Mouse (Mus musculus) liver, embryonic 14.5 days (tissue): ENCODE results near the gene Lrrc8b. TPM values are rescaled to one million over a fixed set of nuclear protein-coding genes. Genes with fewer than 3 reads are reported as not detected.

Experiments used
- ATAC-seq: fragments of 200-750 bp; cut with Nextera tagmentation; 2 replicates; pipeline ENCODE4 v1.8.0; 2017; ENCODE audit warnings: moderate number of reproducible peaks, mild to moderate bottlenecking, moderate library complexity; ENCODE audit not compliant: insufficient read depth
- DNase-seq, 3 experiments: peaks; one replicate each; pipeline ENCODE4 v3.0.0-alpha.2; 2012 to 2013; ENCODE audit warnings: low read depth in 3 of 3, low spot score in 3 of 3
- H3K27ac ChIP-seq: fragments of 300-500 bp; sonication (generic); 2 replicates; pipeline ENCODE4 v1.5.1; 2014; ENCODE audit warnings: moderate library complexity, mild to moderate bottlenecking, control low read depth, inconsistent platforms
- H3K27me3 ChIP-seq: fragments of 300-500 bp; sonication (generic); 2 replicates; pipeline ENCODE4 v1.6.1; 2014; ENCODE audit warnings: mild to moderate bottlenecking, low read length, moderate library complexity; ENCODE audit not compliant: control insufficient read depth, insufficient read depth
- H3K36me3 ChIP-seq: fragments of 300-500 bp; sonication (generic); replicated peaks from 2 replicates; pipeline ENCODE4 v1.6.1; 2014; ENCODE audit warnings: low read depth; ENCODE audit not compliant: control insufficient read depth, insufficient read depth
- H3K4me1 ChIP-seq, 2 experiments: fragments of 200-500 bp in 1 of 2; fragments of 300-500 bp in 1 of 2; sonication (generic) in 1 of 2; replicated peaks; 2 replicates each; pipeline ENCODE4 v1.6.1; 2012 to 2014; ENCODE audit warnings: antibody characterized with exemption in 1 of 2, inconsistent platforms in 1 of 2, low read length in 1 of 2; ENCODE audit not compliant: control insufficient read depth in 2 of 2, insufficient read depth in 2 of 2
- H3K4me2 ChIP-seq: fragments of 300-500 bp; sonication (generic); 2 replicates; pipeline ENCODE4 v1.6.1; 2014; ENCODE audit warnings: low read depth, mild to moderate bottlenecking, control low read depth, moderate library complexity
- H3K4me3 ChIP-seq, 2 experiments: fragments of 200-500 bp in 1 of 2; fragments of 300-500 bp in 1 of 2; sonication (generic) in 1 of 2; 2 replicates each; pipeline ENCODE4 v1.5.1; 2012 to 2014; ENCODE audit warnings: low read depth in 2 of 2, low read length in 2 of 2, mild to moderate bottlenecking in 2 of 2, control low read depth in 1 of 2, inconsistent platforms in 1 of 2, moderate library complexity in 1 of 2; ENCODE audit not compliant: insufficient read depth in 1 of 2
- H3K9ac ChIP-seq: fragments of 300-500 bp; sonication (generic); replicated peaks from 2 replicates; pipeline ENCODE4 v1.6.1; 2014; ENCODE audit warnings: mild to moderate bottlenecking, control low read depth, moderate library complexity
- H3K9me3 ChIP-seq: fragments of 300-500 bp; sonication (generic); 2 replicates; pipeline ENCODE4 v1.6.1; 2016; ENCODE audit warnings: low read length, mixed read lengths; ENCODE audit not compliant: control insufficient read depth
- CTCF ChIP-seq: IDR thresholded peaks from 2 replicates; pipeline ENCODE4 v1.5.1; 2016; ENCODE audit warnings: antibody characterized with exemption, low read depth, control low read depth
- EP300 ChIP-seq: IDR thresholded peaks from 2 replicates; pipeline ENCODE4 v1.6.1; 2016; ENCODE audit warnings: antibody characterized with exemption, low read depth
- WGBS: fragments of 180-500 bp; shearing (Covaris S2); extraction: QIAGEN DNeasy Blood & Tissue Kit; methylation state at CpG from one replicate; pipeline ENCODE4 v1.1.7; 2014; ENCODE audit not compliant: insufficient replicate concordance; 5-methylcytosine and 5-hydroxymethylcytosine counted together
- polyA plus RNA-seq, 2 experiments: library from polyadenylated mRNA; depleted of rRNA in 1 of 2; stranded (reverse) in 1 of 2; unstranded in 1 of 2; fragments of >200 nt; fragmentation: Nextera tagmentation in 1 of 2; extraction: Ambion mirVana in 1 of 2; gene quantifications; 2 replicates each; pipeline versions ENCODE4 v1.2.1 to v1.2.3; 2012 to 2014

The Lrrc8b gene
- polyA plus RNA-seq, 2 experiments = 3.5 to 3.8 TPM

GRCm38 (mm10) chr5:105492367-105493246 is 77.0 kb downstream of the Lrrc8b start:
- no peaks in the 10 kb centered on the region for H3K9me3 ChIP-seq
- no peak overlapping the region for H3K4me2 ChIP-seq
- H3K4me3 ChIP-seq = no peak overlapping the region
- no peak overlapping the region for H3K9ac ChIP-seq
- H3K27ac ChIP-seq = no peak overlapping the region
- DNase-seq = no peak
- peaks cover 0 to 6% of the 10 kb centered on the region in 2 experiments; a peak in 3 of 4 replicates for H3K4me1 ChIP-seq
- no peaks in the 10 kb centered on the region for H3K36me3 ChIP-seq
- no peaks in the 10 kb centered on the region for H3K27me3 ChIP-seq
- peak; percentile 68 for TF ChIP-seq CTCF
- TF ChIP-seq EP300 = no peak
- ATAC-seq = no peak
- 51% methylated on average over 10 of the region's 10 CpGs for WGBS

GRCm38 (mm10) chr5:105493377-105493776 is 77.8 kb downstream of the Lrrc8b start:
- no peak overlapping the region for H3K9ac ChIP-seq
- H3K4me2 ChIP-seq = no peak overlapping the region
- no peak for DNase-seq
- no peak overlapping the region for H3K4me3 ChIP-seq
- no peaks in the 10 kb centered on the region for H3K9me3 ChIP-seq
- WGBS = 71% methylated on average over 7 of the region's 7 CpGs
- TF ChIP-seq CTCF = no peak
- TF ChIP-seq EP300 = no peak
- no peak overlapping the region for H3K27ac ChIP-seq
- H3K4me1 ChIP-seq = peaks cover 0 to 6% of the 10 kb centered on the region in 2 experiments; a peak in 3 of 4 replicates
- no peak for ATAC-seq
- no peaks in the 10 kb centered on the region for H3K36me3 ChIP-seq
- H3K27me3 ChIP-seq = no peaks in the 10 kb centered on the region

- DNase-seq (no peak), ATAC-seq (no peak)
- H3K9ac ChIP-seq = no peak overlapping the region
- H3K4me3 ChIP-seq = no peak overlapping the region
- TF ChIP-seq EP300 (no peak), CTCF (no peak)
- H3K27ac ChIP-seq = no peak overlapping the region
- H3K4me1 ChIP-seq = peaks cover 0 to 6% of the 10 kb centered on the region in 2 experiments; a peak in 3 of 4 replicates
- no peaks in the 10 kb centered on the region for H3K36me3 ChIP-seq
- H3K4me2 ChIP-seq = no peak overlapping the region
- H3K27me3 ChIP-seq = no peaks in the 10 kb centered on the region
- no peaks in the 10 kb centered on the region for H3K9me3 ChIP-seq
- WGBS = 57% methylated on average over 10 of the region's 10 CpGs
These were observed 78.8 kb downstream of the Lrrc8b start for GRCm38 (mm10) chr5:105494246-105494917.

- Histone ChIP-seq H3K27me3 (no peaks in the 10 kb centered on the region), H3K4me2 (peak overlapping the region; percentile 47), H3K4me1 (peaks cover 0 to 6% of the 10 kb centered on the region in 2 experiments; a peak in 3 of 4 replicates), H3K4me3 (no peak overlapping the region), H3K9ac (no peak overlapping the region), H3K27ac (no peak overlapping the region), H3K9me3 (no peaks in the 10 kb centered on the region), H3K36me3 (no peaks in the 10 kb centered on the region)
- ATAC-seq (peak; percentile 67), DNase-seq (peak in 2 of 3 experiments; percentile 52 to 66)
- 10% methylated on average over 24 of the region's 24 CpGs for WGBS
- TF ChIP-seq EP300 = no peak
- TF ChIP-seq CTCF = peak; percentile 71
These were observed 79.6 kb downstream of the Lrrc8b start for GRCm38 (mm10) chr5:105494918-105495901.
